Mouse (Mus musculus): ENCODE measurements around the gene Trim63. TPM values are rescaled to one million over a fixed set of nuclear protein-coding genes. Genes with fewer than 3 reads are reported as not detected.
"Not testable (repeated sequence)": the region's sequence is repeated elsewhere in the genome, so short reads cannot be mapped to it uniquely, and the experiment has no call there.

Gene Trim63
- polyA plus RNA-seq, 1 experiment from 2014 or later: 0.25 TPM

DNA sequence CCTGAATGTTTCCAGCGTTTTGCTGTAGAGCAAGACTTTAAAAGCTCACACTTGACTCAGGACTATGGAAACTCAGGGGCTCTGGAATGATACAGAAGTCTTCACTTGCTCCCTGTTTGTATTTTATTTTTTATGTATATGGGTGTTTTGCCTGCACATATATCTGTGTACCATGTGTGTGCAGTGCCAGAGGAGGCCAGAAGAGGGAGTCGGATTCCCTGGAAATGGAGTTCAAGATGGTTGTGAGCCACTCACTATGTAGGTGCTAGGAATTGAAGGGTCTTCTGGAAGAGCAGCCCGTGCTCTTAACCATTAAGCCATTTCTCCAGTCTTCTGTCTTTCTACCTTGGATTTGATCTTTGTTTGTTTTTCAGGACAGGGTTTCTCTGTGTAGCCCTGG is 6.6 kb downstream of the Trim63 start:
- ATAC-seq (ENCODE audit: low read depth): no peak
- H3K27ac ChIP-seq (ENCODE audit: low read length): no peak overlapping the region
- WGBS (ENCODE audit: insufficient replicate concordance): 46% methylated on average over 3 of the region's 3 CpGs

DNA sequence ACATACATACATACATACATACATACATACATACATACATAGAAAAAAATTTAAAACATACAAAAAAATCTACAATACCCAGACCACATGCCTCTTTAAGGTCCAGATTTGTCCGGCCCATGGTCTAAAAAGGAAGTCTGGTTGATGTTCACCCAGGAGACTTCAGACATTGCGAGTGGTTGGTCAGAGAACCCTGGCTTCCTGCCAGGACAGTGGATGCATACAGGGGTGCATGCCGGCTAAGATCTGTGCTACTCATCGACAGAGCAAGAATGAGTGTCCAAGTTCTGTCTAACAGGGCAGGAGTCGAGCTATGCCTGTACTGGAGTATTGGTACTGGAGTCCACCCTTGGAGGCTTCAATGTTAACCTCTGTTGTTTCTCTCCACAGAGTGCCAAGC is 9.7 kb downstream of the Trim63 start:
- H3K4me2 ChIP-seq (ENCODE audit: low read depth, low read length): no peak overlapping the region
- H3K27me3 ChIP-seq (ENCODE audit: control insufficient read depth, insufficient read depth, low read depth, low read length): no peaks in the 10 kb centered on the region
- no peak overlapping the region for H3K9ac ChIP-seq (ENCODE audit: low read depth, low read length)
- H3K36me3 ChIP-seq (ENCODE audit: control insufficient read depth, insufficient read depth): no peaks in the 10 kb centered on the region
- H3K9me3 ChIP-seq (replicated peaks; ENCODE audit: control insufficient read depth, low read length): no peaks in the 10 kb centered on the region
- H3K27ac ChIP-seq (ENCODE audit: low read length): no peak overlapping the region
- no peaks in the 10 kb centered on the region for H3K4me1 ChIP-seq (ENCODE audit: control insufficient read depth, low read depth, low read length)
- 36% methylated on average over 5 of the region's 5 CpGs for WGBS (ENCODE audit: insufficient replicate concordance)
- ATAC-seq (ENCODE audit: low read depth): no peak
- no peak overlapping the region for H3K4me3 ChIP-seq (ENCODE audit: low read depth, low read length)

More for the DNA sequence above, 6.6 kb downstream of the Trim63 start:
- Histone ChIP-seq H3K9ac (ENCODE audit: low read depth, low read length) (no peak overlapping the region), H3K4me1 (ENCODE audit: control insufficient read depth, low read depth, low read length) (no peaks in the 10 kb centered on the region), H3K4me2 (ENCODE audit: low read depth, low read length) (no peak overlapping the region), H3K36me3 (ENCODE audit: control insufficient read depth, insufficient read depth) (no peaks in the 10 kb centered on the region), H3K4me3 (ENCODE audit: low read depth, low read length) (no peak overlapping the region), H3K27me3 (ENCODE audit: control insufficient read depth, insufficient read depth, low read depth, low read length) (no peaks in the 10 kb centered on the region), H3K9me3 (replicated peaks; ENCODE audit: control insufficient read depth, low read length) (no peaks in the 10 kb centered on the region)

DNA sequence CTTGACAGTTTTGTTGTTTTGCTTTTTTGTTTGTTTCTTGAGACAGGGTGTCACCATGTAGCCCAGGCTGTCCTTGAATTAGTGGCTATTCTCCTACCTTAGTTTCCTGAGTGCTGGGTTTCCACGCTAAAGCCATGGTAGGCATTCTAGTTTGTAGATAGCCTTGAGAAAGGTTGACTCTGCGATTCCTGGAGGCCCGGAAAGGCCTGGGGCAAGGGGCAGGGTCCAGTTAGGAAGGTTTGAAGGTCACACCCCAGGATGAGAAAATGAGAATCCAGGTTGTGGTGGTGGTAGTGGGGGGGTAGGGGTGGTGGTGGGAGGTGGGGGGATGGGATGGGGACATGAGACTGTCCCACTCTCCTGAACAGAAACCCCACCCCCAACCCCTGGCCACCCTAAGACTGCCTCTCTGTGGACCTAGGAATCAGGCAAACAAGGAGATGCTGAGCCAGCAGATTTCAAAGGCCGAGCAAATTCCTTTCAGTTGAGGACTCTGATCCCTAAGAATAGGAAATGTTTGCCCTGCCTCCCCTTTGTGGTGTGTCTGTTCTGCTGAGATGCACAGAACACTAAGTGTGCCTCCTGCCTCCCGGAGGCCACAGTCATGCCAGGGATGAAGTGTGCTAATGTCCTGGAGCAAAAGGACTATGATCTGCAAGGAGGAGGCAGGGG is 12.1 kb downstream of the Trim63 start:
- no peaks in the 10 kb centered on the region for H3K36me3 ChIP-seq (ENCODE audit: control insufficient read depth, insufficient read depth)
- H3K27me3 ChIP-seq (ENCODE audit: control insufficient read depth, insufficient read depth, low read depth, low read length): no peaks in the 10 kb centered on the region
- H3K9ac ChIP-seq (ENCODE audit: low read depth, low read length): no peak overlapping the region
- no peak for ATAC-seq (ENCODE audit: low read depth)
- no peak overlapping the region for H3K4me2 ChIP-seq (ENCODE audit: low read depth, low read length)
- no peaks in the 10 kb centered on the region for H3K4me1 ChIP-seq (ENCODE audit: control insufficient read depth, low read depth, low read length)
- no peak overlapping the region for H3K4me3 ChIP-seq (ENCODE audit: low read depth, low read length)
- WGBS (ENCODE audit: insufficient replicate concordance): 44% methylated on average over 5 of the region's 5 CpGs
- H3K9me3 ChIP-seq (replicated peaks; ENCODE audit: control insufficient read depth, low read length): no peaks in the 10 kb centered on the region
- no peak overlapping the region for H3K27ac ChIP-seq (ENCODE audit: low read length)

- H3K4me1 ChIP-seq (ENCODE audit: control insufficient read depth, low read depth, low read length): no peaks in the 10 kb centered on the region
- no peak overlapping the region for H3K4me2 ChIP-seq (ENCODE audit: low read depth, low read length)
- ATAC-seq (ENCODE audit: low read depth): no peak
- no peak overlapping the region for H3K9ac ChIP-seq (ENCODE audit: low read depth, low read length)
- no peaks in the 10 kb centered on the region for H3K27me3 ChIP-seq (ENCODE audit: control insufficient read depth, insufficient read depth, low read depth, low read length)
- H3K4me3 ChIP-seq (ENCODE audit: low read depth, low read length): no peak overlapping the region
- no peak overlapping the region for H3K27ac ChIP-seq (ENCODE audit: low read length)
- no peaks in the 10 kb centered on the region for H3K36me3 ChIP-seq (ENCODE audit: control insufficient read depth, insufficient read depth)
- H3K9me3 ChIP-seq (replicated peaks; ENCODE audit: control insufficient read depth, low read length): no peaks in the 10 kb centered on the region
- 40% methylated on average over 8 of the region's 8 CpGs for WGBS (ENCODE audit: insufficient replicate concordance)
Measured at GRCm38 (mm10) chr4:134328151-134328550, 13.2 kb downstream of the Trim63 start.

DNA sequence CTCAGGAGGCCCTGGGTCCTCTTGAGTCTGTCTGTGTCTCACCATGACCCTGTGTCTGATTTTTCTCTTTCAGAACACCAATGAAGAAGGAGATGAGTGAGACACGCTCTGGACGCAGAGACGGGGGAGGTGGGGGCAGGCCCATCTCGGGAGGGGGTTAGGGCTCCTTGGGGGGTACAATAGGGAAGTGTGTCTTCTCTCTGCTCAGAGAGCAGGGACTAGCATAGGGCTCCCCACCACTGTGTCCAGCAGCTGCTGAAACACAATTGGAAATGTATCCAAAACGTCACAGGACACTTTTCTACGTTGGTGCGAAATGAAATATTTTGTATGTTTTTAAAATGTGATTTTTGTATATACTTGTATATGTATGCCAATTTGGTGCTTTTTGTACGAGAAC is 13.9 kb downstream of the Trim63 start:
- WGBS (ENCODE audit: insufficient replicate concordance): 59% methylated on average over 8 of the region's 8 CpGs
- no peaks in the 10 kb centered on the region for H3K27me3 ChIP-seq (ENCODE audit: control insufficient read depth, insufficient read depth, low read depth, low read length)
- H3K9me3 ChIP-seq (replicated peaks; ENCODE audit: control insufficient read depth, low read length): no peaks in the 10 kb centered on the region
- H3K36me3 ChIP-seq (ENCODE audit: control insufficient read depth, insufficient read depth): no peaks in the 10 kb centered on the region
- no peak overlapping the region for H3K4me3 ChIP-seq (ENCODE audit: low read depth, low read length)
- H3K27ac ChIP-seq (ENCODE audit: low read length): no peak overlapping the region
- H3K4me1 ChIP-seq (ENCODE audit: control insufficient read depth, low read depth, low read length): no peaks in the 10 kb centered on the region
- no peak overlapping the region for H3K4me2 ChIP-seq (ENCODE audit: low read depth, low read length)
- H3K9ac ChIP-seq (ENCODE audit: low read depth, low read length): no peak overlapping the region
- ATAC-seq (ENCODE audit: low read depth): no peak

GRCm38 (mm10) chr4:134330281-134330680 is 15.4 kb downstream of the Trim63 start:
- Histone ChIP-seq H3K36me3 (ENCODE audit: control insufficient read depth, insufficient read depth) (no peaks in the 10 kb centered on the region), H3K27me3 (ENCODE audit: control insufficient read depth, insufficient read depth, low read depth, low read length) (no peaks in the 10 kb centered on the region), H3K4me3 (ENCODE audit: low read depth, low read length) (no peak overlapping the region), H3K27ac (ENCODE audit: low read length) (no peak overlapping the region), H3K4me1 (ENCODE audit: control insufficient read depth, low read depth, low read length) (no peaks in the 10 kb centered on the region), H3K9ac (ENCODE audit: low read depth, low read length) (no peak overlapping the region), H3K4me2 (ENCODE audit: low read depth, low read length) (no peak overlapping the region), H3K9me3 (replicated peaks; ENCODE audit: control insufficient read depth, low read length) (no peaks in the 10 kb centered on the region)
- WGBS (ENCODE audit: insufficient replicate concordance): 50% methylated on average over 5 of the region's 5 CpGs
- ATAC-seq (ENCODE audit: low read depth): no peak

DNA sequence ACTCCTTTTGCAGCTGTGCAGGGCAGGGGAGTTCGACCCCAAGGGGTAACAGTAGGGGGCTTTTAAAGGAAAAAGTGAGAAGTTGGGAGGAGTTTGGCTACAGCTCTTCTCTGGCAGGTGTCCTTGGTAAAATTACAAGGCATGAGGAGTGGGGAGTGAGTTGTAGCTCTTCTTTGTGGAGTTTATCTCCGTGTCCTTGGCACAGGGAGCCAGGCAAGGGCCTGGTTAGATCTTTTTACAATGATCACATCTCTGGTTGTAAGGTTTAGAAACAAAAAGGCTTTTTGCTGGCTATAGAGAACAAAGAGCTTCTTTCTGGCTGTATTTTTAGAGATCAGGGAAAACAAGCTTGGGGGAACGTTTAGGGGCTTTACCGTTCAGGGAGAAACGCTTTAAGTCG is 26.3 kb downstream of the Trim63 start:
- not testable (repeated sequence) for H3K4me3 ChIP-seq (ENCODE audit: low read depth, low read length); ATAC-seq (ENCODE audit: low read depth); H3K9ac ChIP-seq (ENCODE audit: low read depth, low read length); H3K36me3 ChIP-seq (ENCODE audit: control insufficient read depth, insufficient read depth); H3K9me3 ChIP-seq (replicated peaks; ENCODE audit: control insufficient read depth, low read length); H3K27ac ChIP-seq (ENCODE audit: low read length); H3K4me1 ChIP-seq (ENCODE audit: control insufficient read depth, low read depth, low read length); H3K4me2 ChIP-seq (ENCODE audit: low read depth, low read length)
- WGBS (ENCODE audit: insufficient replicate concordance): 65% methylated on average over 6 of the region's 6 CpGs
- peaks cover 45% of the 10 kb centered on the region for H3K27me3 ChIP-seq (ENCODE audit: control insufficient read depth, insufficient read depth, low read depth, low read length)

GRCm38 (mm10) chr4:134342213-134342779 is 27.4 kb downstream of the Trim63 start:
- WGBS (ENCODE audit: insufficient replicate concordance): 10% methylated on average over 11 of the region's 11 CpGs
- H3K9ac ChIP-seq (ENCODE audit: low read depth, low read length): no peak overlapping the region
- peaks cover 45% of the 10 kb centered on the region for H3K27me3 ChIP-seq (ENCODE audit: control insufficient read depth, insufficient read depth, low read depth, low read length)
- H3K4me3 ChIP-seq (ENCODE audit: low read depth, low read length): no peak overlapping the region
- no peak for ATAC-seq (ENCODE audit: low read depth)
- H3K27ac ChIP-seq (ENCODE audit: low read length): no peak overlapping the region
- H3K9me3 ChIP-seq (replicated peaks; ENCODE audit: control insufficient read depth, low read length): no peaks in the 10 kb centered on the region; the same call in 1 of the 2 replicates
- H3K36me3 ChIP-seq (ENCODE audit: control insufficient read depth, insufficient read depth): no peaks in the 10 kb centered on the region
- H3K4me1 ChIP-seq (ENCODE audit: control insufficient read depth, low read depth, low read length): no peaks in the 10 kb centered on the region; the same call in 1 of the 2 replicates
- no peak overlapping the region for H3K4me2 ChIP-seq (ENCODE audit: low read depth, low read length)

Data from liver, embryonic 16.5 days (tissue).